Mouse (Mus musculus): Measurements from ENCODE around the gene Qpctl.

Qpctl gene

DNA sequence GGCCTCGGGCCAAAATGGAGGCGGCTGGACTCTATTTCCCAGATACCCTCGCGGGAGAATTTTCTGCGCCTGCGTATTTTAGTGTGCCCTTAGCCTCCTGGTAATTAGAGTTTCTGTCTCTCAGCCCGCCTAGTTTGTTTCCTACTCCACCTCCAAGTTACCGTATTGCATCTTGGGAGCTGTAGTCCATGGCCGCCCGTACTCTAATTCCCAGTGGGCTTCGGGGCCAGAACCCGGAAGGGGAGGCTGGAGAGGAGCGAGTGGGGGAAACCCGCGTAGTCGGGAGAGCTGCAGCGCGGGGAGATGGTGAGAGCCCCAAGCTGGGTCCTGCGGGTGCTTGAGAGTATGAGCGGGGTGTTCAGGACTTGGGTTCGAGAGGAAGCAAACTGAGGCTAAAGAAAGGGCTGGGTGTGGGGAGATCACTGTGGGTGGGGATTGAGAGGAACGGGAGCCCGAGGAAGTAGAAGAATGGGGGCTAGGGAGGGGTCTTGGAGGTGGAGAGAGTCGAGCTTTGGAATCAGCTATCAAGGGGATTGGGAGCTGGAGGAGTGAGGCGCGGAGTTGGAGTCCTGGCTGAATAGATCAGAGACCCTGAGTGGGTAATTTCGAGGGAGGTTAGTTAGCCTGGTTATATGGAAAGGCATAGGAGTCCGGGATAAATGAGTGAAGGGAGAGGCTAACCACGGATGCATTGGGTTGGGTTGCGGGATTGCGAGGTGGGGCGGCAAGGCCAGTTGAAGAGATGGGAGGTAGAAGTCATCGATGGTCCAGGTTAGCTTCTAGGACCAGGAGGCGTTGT lies 29.3 kb downstream of the Qpctl start, which contains the start of gene Fbxo46:
Fbxo46 (plus strand) TSS at position 229 of the 799 bp plus-strand sequence.
- DNase-seq (ENCODE audit: low spot score): peak; percentile 93

DNA sequence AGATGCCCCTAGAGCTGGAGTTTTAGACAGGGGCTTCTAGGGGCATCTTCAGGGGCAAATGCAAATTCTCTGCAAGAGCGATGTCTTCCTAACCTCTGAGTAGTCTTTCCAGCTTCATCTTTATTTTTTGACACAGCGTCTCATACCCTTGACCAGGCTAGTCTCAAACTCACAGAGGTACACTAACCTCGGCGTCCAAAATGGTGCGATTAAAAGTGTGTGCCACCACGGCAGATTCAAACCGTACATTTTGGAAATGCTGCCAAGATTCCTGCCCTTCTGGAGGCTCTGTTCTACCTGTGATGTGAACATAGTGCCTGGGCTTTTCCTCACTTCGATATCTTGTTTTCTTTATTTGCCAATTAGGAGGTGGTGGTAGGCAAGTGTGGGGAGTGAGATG lies 30.0 kb downstream of the Qpctl start:
- no peak for DNase-seq (ENCODE audit: low spot score)

DNA sequence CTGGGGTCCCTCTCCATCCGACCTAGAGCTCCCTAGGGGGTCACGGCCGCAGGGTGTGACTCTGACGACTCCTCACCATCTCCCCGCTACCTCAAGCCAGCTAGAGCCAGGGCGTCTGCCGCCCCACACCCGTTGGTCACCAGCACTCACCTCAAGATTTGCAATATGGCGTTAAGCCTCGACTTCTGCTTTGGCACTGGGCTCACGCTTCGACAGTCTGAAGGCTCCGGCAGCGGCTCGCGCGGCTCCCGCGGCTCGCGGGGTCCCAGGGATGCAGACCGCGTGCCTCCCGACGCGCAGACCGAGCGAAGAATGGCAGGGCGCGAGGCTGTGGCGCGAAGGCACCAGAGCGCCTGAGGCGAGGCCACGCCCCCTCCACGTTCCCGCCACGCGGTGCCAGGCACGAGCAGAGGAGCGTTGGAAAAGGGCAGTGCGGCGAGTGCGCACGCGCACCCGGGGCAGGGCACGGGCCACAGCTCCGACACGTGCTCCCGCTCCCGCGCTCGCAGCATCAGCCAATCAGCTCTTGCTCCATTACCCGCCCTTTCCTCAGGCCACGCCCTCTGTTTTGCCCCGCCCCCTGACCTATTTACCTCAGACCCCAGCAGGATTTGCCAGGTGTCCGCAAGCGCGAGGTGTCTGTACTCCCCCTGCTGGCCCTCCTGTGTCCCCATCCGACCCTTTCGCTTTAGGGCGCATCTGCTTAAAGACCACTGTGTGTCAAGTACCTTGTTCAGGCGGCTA lies 30.9 kb downstream of the Qpctl start, which contains the start of gene Gm4969:
Gm4969 (minus strand) TSS at position 341 of the 744 bp plus-strand sequence.
- DNase-seq (ENCODE audit: low spot score): peak; percentile 41

DNA sequence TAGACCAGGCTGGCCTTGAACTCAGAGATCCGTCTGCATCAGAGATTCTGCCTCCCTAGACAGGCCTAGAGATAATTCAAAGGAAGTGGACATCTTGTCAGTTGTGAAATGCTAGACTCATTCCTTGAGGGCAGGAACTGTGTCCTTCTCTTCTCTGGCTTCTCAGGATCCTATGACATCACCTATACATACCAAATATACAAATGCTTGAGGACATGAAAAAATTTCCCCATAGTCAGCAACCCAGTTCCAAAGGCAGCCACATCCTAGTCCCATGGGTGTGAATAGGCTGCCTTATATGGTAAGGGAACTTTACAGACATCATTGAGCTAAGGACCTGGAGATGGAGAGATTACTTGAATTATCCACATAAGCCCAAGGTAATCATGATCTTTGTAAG lies 39.5 kb downstream of the Qpctl start:
- DNase-seq (ENCODE audit: low spot score): no peak

DNA sequence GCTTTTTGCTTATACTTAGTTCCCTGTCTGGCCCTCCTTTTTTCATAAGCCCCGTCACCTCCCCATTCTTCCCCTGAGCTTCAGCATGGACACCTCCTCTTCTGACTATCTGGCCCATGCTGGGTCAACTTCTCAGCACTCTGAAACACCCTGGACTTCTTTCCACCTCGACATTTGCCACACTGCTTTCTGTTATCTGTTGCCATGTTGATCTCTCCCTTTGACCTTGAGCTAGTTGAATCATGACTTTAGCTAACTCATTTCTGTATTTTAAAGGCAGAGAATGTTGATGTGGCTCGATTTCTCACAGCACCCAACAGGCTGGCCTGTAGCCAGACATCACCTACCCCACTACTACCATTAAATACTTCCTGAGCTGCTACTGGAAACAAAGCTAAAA lies 41.7 kb downstream of the Qpctl start:
- DNase-seq (ENCODE audit: low spot score): no peak

DNA sequence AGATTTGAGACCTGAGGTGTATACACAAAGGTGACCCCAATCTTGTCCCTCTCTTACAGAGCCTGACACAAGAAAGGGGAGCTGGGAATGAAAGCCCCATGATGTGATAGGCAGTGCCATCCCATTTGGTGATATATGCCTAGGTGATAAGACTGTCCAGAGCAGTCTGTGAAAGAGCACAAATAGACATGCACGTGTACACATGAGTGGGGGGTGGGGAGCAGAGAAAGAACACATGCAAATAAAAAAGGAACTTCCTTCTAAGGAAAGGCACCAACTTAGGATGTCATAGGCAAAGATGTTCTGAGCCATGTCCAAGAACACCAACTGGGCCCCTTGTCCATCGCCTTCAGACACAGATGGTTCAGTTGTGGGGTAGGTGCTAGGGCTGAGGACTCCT lies 44.6 kb downstream of the Qpctl start:
- DNase-seq (ENCODE audit: low spot score): no peak

DNA sequence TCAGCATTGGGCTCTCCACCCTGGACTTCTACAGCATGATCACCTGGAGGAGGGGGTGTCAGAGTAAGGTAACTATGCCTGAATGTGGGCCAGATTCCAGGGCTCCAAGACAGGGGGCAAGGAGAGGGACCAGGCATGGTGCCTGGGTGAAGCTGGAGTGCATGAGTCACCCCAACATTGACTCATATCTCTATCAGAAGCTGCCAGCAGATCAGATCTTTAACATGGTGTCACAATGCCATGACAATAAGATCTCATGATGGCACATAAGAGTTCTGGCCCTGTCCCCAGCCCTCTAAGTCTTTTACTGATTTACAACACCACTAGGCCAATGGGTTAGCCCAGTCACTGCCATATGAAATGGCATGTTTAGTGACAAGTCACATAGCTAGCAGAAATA lies 45.4 kb downstream of the Qpctl start:
- DNase-seq (ENCODE audit: low spot score): no peak

DNA sequence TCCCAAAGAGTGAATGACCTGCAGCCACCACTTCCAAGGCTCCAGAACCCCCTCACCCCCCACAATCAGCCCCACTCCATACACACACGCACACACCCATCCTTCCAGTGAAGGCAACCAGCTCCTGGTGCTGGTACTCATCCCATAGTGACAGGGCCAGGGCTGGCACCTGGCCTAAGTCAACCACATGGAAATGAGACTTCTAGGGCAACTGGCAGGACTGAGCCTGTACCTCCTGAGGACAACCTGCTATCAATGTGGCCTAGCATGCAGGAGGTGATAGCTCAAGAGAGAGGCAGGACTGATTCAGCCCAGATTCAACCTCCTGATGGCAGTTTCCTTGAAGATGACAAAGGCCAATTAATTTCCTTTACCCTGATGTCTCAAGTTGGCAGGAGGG lies 48.8 kb downstream of the Qpctl start:
- no peak for DNase-seq (ENCODE audit: low spot score)

DNA sequence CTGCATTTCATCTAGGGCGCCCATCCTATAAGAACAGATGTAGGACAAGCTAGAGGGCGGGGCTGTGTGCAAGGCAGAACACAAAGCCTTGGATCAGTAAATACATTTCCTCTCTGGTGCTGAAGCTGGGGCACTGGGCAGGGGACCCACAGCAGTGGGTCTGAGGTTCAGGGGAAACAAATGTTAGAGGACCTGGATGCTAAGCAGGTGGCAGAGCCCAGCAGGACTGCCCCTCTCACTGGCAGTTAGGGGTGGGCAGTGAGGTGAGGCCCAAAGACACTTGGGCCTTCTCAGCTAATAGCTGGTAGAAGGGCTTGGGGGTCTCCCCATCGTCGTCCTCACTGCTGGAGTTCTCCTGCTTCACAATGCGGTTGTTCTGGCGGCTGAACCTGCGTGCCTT lies 50.3 kb downstream of the Qpctl start:
- no peak for DNase-seq (ENCODE audit: low spot score)

DNA sequence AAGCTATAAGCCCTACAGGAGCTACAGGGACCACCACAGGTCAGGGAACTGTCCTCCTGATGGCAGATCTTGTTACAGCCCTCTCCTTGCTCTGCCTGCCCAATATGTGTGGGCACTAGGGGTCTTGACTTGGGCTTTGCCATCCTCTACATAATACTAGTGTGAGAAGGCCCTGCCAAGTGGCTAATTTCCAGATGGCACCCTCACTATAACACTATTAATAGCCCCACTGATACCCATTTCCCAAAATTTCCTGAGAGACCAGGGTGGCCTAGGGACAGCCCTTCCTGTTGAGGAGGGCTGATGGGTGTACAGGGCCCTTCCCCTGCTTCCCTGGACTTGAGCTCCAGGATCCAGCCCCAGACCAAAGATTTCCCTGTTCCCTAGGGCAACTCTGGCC lies 51.2 kb downstream of the Qpctl start:
- no peak for DNase-seq (ENCODE audit: low spot score)

DNA sequence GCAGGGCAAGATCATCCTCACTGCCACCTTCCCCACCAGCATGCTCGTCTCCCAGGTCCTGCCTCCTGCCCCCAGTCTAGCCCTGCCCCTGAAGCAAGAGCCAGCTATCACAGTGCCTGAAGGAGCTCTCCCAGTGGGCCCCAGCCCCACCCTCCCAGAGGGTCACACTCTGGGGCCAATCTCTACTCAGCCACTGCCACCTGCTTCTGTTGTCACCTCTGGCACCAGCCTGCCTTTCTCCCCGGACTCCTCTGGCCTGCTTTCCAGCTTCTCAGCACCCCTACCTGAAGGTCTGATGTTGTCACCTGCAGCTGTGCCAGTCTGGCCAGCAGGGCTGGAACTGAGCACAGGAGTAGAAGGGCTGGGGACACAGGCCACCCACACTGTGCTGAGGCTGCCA lies 51.9 kb downstream of the Qpctl start:
- DNase-seq (ENCODE audit: low spot score): no peak

DNA sequence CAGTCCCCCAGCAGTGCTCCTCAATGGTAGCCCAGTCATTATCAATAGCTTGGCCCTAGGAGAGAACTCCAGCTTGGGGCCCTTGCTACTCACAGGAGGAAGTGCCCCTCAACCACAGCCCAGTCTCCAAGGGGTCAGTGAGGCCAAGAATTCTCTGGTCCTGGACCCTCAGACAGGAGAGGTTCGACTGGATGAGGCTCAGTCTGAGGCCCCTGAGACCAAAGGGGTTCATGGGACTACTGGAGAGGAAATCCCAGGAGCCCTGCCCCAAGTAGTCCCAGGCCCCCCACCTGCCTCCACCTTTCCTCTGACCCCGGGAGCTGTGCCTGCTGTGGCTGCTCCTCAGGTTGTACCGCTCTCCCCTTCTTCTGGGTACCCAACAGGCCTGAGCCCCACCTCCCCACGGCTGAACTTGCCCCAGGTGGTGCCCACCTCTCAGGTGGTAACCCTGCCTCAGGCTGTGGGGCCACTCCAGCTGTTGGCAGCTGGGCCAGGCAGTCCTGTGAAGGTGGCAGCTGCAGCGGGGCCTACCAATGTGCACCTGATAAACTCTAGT lies 52.6 kb downstream of the Qpctl start:
- DNase-seq (ENCODE audit: low spot score): no peak

DNA sequence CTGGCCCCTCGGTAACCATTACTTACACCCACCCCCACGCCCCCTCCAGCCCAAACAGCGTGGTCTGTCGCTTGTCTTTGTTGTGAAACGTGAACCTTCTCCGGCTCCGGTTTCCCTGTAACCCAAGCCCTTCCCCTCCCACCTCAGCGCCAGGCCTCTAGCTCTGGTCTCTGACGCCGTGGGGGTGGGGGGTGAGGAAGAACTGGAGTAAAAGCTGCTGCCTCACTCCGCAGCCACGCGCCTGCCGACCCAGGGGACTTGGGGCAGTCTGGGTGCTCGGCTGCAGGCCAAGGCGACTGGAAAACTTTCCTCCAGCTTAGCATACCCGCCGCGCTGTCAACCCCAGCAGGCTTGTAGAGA lies 53.4 kb downstream of the Qpctl start:
- DNase-seq (ENCODE audit: low spot score): peak; percentile 74

DNA sequence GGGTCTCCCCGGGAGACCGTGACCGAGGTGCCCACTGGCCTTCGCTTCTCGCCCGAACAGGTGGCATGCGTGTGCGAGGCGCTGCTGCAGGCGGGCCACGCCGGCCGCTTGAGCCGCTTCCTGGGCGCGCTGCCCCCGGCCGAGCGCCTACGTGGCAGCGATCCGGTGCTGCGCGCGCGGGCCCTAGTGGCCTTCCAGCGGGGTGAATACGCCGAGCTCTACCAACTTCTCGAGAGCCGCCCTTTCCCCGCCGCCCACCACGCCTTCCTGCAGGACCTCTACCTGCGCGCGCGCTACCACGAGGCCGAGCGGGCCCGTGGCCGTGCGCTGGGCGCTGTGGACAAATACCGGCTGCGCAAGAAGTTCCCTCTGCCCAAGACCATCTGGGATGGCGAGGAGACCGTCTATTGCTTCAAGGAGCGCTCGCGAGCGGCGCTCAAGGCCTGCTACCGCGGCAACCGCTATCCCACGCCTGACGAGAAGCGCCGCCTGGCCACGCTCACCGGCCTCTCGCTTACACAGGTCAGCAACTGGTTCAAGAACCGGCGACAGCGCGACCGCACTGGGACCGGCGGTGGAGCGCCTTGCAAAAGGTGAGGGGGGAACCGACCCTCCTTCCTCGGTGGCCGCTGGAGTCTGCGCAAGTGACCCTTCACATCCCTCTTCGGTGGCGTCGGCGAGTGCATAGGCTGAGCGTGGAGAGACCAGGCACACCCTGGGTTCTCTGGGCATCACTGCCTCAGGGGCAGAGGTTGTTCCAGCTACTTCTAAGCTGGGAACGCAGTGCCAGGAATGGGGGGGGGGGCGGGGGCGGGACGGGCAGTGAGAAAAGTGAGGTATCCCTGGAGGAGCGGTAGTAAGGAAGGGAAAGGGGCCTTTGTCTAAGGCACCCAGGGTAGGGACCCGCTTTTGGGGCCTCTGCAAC lies 54.0 kb downstream of the Qpctl start:
- DNase-seq (ENCODE audit: low spot score): no peak

DNA sequence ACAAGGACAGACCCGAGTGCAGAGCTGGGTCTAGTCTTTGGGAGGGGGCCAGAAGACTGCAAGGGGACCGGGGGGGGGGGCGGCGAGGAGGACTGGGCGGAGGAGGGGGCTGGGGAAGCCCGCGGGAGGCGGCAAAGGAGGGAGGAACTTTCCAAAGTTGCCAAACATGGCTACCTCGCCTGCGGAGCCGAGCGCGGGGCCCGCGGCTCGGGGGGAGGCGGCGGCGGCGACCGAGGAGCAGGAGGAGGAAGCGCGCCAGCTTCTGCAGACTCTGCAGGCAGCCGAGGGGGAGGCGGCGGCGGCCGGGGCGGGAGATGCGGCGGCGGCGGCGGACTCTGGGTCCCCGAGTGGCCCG lies 54.6 kb downstream of the Qpctl start, which contains the start of gene Six5:
Six5 (plus strand) TSS at position 124 of the 355 bp plus-strand sequence.
- peak; percentile 56 for DNase-seq (ENCODE audit: low spot score)

DNA sequence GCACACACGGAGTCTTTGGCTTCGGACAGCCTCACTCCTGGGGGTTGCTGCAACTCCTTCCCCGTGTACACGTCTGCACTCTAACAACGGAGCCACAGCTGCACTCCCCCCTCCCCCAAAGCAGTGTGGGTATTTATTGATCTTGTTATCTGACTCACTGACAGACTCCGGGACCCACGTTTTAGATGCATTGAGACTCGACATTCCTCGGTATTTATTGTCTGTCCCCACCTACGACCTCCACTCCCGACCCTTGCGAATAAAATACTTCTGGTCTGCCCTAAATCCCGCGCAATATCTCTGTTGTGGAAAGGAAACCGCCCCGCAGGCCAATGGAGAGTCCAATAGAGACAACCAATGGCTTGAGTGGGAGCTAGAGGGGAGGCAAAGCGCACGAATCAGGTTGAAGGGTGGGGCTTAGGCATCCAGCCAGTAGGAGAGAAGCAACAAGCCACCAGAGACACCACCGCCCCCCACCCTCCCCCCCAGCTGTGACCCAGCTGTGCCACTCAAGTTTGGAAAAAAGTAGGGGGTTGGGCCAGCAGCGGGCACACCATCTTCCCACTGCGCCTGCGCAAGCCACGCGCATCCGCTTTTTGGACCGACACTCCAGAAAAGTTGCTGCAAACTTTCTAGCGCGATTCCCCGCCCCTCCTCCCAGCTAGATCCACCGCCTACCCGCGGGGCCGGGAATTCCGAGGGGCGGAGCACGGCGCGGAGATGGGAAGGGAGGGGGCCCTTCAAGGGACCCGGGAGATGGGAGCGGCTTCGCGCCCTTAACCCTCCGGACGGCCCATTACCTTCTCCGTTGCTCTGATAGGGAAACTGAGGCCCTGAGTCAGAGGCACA lies 55.3 kb downstream of the Qpctl start:
- DNase-seq (ENCODE audit: low spot score): peak; percentile 98

DNA sequence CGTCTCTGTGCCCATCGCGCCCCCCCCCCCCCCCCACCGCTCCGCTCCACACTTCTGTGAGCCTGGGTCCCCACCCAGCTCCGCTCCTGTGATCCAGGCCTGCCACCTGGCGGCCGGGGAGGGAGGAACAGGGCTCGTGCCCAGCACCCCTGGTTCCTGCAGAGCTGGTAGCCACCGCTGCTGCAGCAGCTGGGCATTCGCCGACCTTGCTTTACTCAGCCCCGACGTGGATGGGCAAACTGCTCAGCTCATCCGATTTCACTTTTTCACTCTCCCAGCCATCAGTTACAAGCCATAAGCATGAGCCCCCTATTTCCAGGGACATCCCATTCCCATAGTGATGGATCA lies 55.9 kb downstream of the Qpctl start:
- DNase-seq (ENCODE audit: low spot score): peak; percentile 80

DNA sequence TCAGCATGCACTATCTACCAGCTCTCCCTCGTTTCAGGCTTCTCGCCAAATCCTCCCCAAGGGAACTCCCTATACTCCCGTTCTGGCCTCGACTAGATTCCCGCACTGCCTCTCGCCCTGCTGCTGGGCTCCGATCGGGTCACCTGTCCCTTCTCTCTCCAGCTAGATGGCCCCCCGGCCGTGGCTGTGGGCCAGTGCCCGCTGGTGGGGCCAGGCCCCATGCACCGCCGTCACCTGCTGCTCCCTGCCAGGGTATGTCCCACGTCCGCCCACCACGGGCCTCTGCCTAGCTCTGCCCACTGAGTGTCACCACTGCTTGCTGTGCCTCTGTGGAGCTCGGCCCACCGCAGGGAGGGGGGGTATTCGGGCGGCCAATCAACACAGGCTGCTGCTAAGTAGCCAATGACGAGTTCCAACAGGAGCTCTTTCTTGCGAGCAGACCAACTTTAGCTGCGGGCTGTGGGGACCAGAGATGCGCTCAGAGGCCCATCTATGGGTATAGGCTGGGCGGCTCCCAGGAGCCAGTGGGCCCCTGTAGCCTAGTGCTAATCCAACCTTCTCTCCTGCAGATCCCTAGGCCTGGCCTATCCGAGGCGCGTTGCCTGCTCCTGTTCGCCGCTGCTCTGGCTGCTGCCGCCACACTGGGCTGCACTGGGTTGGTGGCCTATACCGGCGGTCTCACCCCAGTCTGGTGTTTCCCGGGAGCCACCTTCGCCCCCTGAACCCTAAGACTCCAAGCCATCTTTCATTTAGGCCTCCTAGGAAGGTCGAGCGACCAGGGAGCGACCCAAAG lies 56.5 kb downstream of the Qpctl start:
- peak; percentile 72 for DNase-seq (ENCODE audit: low spot score)

DNA sequence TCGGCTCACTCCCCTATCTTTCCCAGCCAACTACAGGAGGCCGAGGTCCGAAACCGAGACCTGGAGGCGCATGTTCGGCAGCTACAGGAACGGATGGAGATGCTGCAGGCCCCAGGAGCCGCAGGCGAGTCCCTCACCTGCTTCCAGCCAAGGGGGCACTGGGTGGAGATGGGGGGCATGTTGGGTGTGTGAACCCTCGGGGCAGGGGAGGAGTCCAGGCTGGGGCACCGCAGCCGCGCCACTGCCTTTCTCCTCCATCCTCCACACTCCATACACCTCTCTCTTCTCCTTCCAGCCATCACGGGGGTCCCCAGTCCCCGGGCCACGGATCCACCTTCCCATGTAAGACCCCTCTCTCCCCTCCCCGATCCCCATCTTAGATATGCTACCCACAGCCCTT lies 57.2 kb downstream of the Qpctl start:
- no peak for DNase-seq (ENCODE audit: low spot score)

All from ovary, adult 18-20 months (tissue).